Mouse (Mus musculus): Measurements from ENCODE around the gene Wars2. TPM values are rescaled to one million over a fixed set of nuclear protein-coding genes. Genes with fewer than 3 reads are reported as not detected.

Wars2 gene
- total RNA-seq, 4 experiments from 2014 or later, result 6.6 to 9.6 (median 8.9) TPM

- no peak for DNase-seq (ENCODE audit: low spot score in 2 of 2)
Observed at GRCm38 (mm10) chr3:99184373-99184772, 43.5 kb downstream of the Wars2 start.

- no peak for DNase-seq (ENCODE audit: low spot score in 2 of 2)
Observed at GRCm38 (mm10) chr3:99188097-99188496, 47.2 kb downstream of the Wars2 start.

DNA sequence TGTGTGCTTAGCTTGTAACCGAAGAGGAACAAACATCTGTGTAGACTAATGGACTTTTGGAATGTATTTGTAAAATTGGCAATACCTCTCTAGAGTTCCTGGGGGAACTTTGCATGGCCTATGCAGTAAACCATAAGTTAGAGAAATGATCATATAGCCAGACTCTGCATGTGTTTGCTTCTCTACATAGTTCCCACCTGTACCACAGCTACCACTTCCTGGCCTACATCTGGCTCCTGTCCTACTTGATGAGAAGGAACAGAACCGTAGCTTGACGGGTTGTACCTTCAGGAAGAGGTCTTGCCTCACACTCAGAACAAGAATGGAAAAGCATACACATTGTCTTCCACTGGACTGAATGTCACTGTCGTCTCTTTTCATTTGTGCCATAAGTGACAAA lies 52.7 kb downstream of the Wars2 start:
- no peak for DNase-seq (ENCODE audit: low spot score in 2 of 2)

DNA sequence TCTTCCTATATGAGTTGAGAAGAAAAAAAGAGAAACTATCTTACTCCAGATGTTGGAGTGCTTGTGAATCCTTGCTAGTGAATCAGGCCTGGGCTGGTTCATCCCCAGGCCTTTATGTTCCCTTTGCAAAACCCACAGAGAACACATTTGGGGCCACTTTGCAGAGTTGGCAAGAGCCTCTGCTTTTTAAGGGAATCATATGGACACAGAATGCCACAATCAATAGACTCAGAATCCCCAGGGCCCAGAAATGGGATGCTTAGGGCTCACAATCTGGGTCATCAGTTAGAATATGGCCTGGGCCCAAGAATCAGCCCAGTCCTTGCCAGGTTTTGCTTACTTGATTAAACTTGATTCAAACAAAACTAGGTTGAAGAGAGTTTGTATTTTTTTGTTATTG lies 62.5 kb downstream of the Wars2 start:
- DNase-seq (ENCODE audit: low spot score in 2 of 2), result no peak

DNA sequence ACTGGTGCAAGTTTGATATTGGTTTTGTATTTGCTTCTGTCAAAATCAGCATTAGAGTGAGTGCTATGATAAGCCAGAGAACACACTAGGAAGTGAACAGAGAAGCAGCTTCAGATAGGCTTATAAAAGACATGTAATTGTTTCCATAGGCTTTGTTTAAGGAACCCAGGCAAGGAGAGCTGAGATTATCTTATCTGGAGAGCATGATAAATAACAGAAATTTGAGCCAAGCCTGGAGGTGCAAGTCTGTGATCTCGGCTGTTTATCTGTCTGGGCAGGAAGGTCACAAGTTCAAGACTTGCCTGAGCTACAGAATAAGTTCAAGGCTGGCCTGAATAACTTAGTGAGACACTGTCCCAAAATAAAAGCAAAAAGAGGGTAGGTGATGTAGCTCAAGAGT lies 67.5 kb downstream of the Wars2 start:
- DNase-seq (ENCODE audit: low spot score in 2 of 2), result no peak

GRCm38 (mm10) chr3:99211105-99211698 lies 70.3 kb downstream of the Wars2 start:
- no peak for DNase-seq (ENCODE audit: low spot score in 2 of 2)

DNA sequence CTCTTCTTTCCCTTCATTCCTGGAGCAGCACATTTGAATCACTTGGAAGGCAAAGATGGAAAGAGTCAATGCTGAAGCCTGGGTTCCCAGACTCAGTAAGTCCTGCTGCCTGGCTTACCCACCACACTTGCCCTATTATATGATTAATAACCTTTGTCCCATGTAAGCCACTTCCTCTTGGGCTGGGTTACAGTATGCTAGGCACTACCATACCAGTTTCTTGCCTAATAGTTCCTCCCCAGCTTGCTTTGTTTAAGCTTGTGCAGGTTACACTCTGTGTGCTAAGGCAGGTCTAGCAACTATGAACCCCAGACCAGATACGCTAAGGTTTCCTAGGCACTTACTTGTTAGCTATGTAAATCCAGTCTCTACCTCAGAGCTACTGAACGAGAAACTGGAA lies 86.9 kb downstream of the Wars2 start:
- DNase-seq (ENCODE audit: low spot score in 2 of 2), result no peak

GRCm38 (mm10) chr3:99233393-99234318 lies 92.8 kb downstream of the Wars2 start:
- DNase-seq (ENCODE audit: low spot score in 2 of 2), result no peak

DNA sequence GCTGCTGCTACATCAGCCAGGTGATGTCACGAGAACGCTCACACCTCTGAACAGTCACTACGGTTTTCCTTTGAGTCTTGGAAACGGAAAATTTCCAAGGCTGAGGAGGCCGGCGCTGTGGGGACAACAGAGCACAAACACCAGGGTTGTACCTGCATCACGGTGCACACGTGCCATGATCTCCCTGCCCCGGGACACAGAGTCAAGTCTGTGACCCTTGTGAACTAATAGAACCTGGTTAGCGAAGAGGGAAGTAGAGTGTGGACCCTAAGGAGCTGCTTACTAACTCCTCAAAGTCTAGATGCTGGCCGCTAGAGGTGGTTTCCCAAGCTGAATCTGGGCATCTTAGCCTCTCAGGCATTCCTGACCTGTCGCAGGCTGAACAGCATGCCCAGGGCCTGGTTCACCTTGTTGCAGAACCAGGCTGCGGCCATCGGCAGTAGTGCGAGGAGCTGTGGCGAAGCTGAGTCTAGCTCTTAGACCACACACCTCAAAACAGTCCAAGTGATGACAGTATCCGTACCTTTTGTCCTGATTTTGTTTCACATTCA lies 93.5 kb downstream of the Wars2 start:
- no peak for DNase-seq (ENCODE audit: low spot score in 2 of 2)

DNA sequence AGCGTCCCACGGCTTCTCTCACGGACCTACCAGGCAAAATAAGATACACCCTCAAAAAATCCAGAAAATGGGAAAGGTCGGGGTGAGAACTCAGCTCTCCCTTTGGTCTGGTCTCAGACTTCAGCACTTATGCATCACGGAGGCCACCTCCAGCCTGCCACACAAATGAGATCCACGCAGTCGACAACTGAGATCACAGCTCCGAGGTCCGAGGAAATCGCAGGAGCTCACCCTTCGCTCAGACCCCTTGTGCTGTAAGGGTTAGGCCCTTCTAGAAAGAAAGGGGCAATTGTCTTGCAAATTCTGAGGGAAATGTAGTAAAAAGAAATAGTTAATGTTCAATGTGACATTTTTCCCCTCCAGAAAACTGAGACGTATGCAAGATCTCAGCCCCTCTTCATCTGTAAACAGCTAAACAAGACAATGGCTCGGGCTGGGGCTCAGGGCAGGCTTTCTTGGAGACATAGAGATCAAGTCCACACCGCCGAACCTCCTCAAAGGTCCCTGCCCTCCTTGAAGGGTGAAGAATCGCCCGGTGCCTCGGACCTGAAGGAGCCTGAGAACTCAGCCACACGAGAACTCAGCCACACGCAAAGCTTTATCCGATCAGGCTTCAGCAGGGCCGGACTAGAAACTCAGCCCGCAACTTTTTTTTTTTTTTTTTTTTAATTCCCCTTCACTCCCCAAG lies 94.4 kb downstream of the Wars2 start:
- no peak for DNase-seq (ENCODE audit: low spot score in 2 of 2)

- DNase-seq (ENCODE audit: low spot score in 2 of 2), result no peak
Observed at GRCm38 (mm10) chr3:99235804-99236755, 95.2 kb downstream of the Wars2 start.

GRCm38 (mm10) chr3:99238691-99239090 lies 97.8 kb downstream of the Wars2 start:
- no peak for DNase-seq (ENCODE audit: low spot score in 2 of 2)

GRCm38 (mm10) chr3:99239301-99240045 lies 98.6 kb downstream of the Wars2 start:
- no peak for DNase-seq (ENCODE audit: low spot score in 2 of 2)

DNA sequence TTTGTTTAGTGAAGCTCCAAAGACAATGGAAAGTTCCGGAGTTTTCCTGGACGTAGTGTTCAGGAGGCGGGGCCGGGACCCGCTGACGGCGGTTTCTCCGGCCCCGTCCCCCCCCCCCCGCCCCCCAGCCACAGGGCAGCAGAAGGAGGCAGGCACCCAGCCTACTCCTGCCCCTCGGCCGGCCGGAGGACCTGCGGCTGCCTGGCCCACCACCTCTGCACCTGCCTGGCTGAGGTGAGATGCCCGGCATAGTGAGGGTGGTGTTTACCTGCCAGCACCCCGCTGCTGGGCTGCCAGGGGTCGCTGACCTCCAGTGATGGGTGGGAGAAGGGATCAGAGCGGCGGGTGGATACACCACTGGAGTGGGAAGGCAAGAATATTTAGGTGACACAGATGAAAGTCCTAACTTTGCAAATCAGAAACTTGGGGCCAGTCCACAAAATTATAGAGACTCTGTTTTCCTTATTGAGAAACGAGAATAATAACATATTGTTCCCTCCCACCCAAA lies 99.4 kb downstream of the Wars2 start, which contains the start of gene Tbx15:
TSS of gene Tbx15 (plus strand) at position 169 of the 508 bp plus-strand sequence.
- DNase-seq (ENCODE audit: low spot score in 2 of 2), result no peak

DNA sequence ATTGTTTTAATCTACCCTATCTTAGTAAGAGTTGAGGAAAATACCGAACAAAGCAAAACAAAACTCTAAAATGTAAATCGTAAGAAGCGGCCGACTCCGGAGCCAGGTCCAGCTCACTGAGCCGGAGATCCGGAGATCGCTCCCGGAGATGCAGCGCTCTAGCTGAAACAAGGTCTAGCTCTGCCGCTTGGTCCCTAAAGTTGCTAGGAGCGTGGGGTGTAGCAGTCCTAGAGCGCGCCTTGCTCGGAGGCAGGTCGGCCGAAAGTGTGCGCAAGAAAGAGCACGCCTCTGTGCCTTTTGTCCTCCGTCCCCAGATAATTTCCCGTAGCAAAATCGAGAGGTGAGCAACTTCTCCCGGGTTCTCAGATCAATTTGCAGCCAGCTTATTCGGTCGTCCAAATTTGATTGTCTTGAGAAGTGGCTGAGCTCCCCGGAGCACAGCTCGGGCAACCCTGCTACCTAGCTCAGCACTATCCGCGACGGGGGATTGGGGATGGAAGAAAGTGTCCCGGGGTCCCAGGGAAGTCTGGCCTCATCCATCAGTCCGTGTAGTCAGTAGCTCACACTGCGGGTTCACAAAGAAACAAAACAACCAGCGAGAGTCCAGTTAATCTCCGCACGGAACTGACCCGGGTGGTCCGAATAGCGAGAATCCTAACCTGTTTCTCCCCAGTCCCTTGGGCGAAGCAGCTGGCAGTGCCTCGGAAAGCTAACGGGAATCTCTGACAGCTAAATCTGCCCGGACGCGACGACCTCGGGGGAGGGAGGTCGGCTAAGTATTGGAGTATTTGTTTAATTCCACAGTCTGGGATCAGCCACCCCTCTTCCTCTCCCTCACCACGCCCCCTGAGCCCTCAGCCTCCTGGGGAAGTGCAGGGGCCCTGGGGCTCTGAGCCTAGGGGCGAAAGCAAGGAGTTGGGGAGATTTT lies 100.2 kb downstream of the Wars2 start:
- no peak for DNase-seq (ENCODE audit: low spot score in 2 of 2)

DNA sequence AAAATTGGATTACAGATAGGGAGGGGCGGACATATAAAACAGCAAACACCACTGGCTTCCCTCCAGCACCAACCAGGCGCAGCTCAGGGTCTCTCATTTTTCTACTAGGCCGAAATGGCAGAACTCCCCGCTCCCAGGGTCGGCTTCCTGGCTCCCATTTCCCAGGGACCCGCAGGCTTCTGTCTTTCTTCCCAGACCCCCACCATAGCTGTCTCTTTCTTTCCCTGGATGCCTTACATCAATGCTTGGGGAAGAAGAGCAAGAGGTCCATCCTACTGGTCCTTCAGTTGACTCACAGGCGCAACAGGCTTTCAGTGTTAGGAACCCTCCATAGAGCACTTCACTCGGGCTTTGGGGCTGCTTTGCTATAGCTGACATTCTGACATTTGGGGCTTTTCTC lies 101.6 kb downstream of the Wars2 start:
- no peak for DNase-seq (ENCODE audit: low spot score in 2 of 2)

GRCm38 (mm10) chr3:99245341-99245740 lies 104.5 kb downstream of the Wars2 start:
- DNase-seq (ENCODE audit: low spot score in 2 of 2), result no peak

GRCm38 (mm10) chr3:99246629-99247028 lies 105.8 kb downstream of the Wars2 start:
- DNase-seq (ENCODE audit: low spot score in 2 of 2), result no peak

GRCm38 (mm10) chr3:99247586-99247985 lies 106.7 kb downstream of the Wars2 start:
- no peak for DNase-seq (ENCODE audit: low spot score in 2 of 2)
